Mouse (Mus musculus) cerebellum, adult 9-10 months (tissue): ENCODE measurements around the gene Ncapd2.

ENCODE experiments used
- DNase-seq: peaks from one replicate; pipeline ENCODE4 v3.0.0; 2022

Gene Ncapd2

DNA sequence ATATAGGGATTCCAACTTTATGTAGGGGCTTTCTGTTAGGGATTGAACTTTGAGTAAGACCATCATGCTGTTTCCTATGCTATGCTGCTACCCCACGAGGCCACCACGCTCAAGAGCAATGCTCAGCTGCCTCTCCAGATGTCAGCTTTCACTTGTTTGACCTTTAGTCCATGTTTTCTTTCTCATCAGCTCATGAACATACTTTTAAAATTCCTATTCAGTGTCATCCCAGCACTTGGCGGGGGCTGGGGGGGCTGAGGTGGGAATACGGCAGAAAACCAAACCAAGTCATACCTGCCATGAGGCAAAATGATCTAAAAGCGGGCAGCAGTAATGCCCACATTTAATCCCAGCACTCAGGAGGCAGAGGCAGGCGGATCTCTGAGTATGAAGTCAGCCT is 21.6 kb upstream of the Ncapd2 start:
- peak; percentile 5 for DNase-seq

DNA sequence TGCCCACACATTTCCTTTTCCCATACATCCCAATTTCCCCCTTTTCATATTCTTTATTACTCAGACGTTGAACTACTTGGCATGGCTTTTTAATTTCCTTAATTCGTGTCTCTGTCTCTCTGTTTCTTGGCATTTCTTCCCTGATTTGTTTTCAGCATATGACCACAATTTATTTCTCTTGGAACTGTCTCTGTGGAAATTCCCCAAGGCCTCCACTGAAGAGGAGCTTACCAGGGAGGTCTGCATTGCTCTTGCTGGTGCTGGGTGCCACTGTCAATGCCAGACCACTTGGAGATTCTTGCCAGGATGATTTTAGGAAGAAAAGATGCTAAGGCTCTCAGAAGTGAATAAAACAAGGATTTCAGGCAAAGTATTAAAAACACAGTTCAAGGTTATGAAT is 21.1 kb upstream of the Ncapd2 start:
- no peak for DNase-seq

DNA sequence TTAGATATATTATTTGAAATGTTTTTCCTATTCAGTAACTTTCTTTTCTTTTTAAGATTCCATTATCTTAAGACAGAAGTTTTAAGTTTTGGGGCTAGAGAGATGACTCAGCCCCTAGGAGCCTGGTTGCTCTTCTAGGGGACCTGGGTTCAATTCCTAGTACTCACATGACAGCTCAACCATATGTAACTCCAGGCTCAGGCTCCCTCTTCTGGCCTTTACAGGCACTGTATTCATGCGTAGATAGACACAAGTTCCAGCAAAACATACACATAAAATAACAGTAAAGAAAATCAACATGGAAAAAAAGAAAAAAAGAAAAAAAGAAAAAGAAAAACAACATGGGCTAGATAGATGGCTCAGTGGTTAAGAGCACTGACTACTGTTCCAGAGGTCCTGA is 18.9 kb upstream of the Ncapd2 start:
- DNase-seq, result no peak

DNA sequence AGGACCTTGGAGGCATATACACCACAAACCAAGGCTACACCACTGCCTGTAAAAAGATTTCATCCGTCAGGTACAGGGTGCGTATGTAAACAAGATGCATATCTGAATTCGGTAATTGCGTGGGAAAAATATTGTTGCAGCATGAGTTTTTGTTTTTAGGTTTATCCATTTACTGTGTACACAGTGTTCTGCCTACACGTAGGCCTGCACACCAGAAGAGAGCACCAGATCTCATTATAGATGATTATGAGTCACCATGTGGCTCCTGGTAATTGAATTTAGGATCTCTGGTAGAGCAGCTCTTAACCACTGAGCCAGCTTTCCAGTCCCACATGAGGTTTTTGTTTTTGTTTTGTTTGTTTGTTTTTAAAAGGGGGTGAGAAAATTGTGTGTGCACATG is 5.7 kb upstream of the Ncapd2 start:
- no peak for DNase-seq

DNA sequence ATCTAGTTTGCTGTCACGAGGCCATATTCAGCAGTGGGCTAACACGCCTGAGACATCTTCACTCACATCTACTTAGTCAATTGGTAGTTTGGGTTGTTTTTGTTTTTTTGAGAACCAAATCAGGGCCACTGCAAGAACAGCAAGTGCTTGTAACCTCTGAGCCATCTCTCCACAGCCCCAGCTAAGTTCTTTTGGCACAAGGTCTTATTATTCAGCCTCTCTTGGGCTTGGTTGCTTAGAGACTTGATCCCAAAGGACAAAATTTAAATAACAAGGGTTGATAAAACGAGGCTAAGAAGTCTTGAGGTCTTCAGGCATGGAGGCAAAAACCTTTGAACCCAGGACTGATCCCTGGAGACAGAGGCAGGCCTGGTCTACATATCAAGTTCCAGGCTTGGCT is 4.8 kb upstream of the Ncapd2 start:
- DNase-seq, result no peak

DNA sequence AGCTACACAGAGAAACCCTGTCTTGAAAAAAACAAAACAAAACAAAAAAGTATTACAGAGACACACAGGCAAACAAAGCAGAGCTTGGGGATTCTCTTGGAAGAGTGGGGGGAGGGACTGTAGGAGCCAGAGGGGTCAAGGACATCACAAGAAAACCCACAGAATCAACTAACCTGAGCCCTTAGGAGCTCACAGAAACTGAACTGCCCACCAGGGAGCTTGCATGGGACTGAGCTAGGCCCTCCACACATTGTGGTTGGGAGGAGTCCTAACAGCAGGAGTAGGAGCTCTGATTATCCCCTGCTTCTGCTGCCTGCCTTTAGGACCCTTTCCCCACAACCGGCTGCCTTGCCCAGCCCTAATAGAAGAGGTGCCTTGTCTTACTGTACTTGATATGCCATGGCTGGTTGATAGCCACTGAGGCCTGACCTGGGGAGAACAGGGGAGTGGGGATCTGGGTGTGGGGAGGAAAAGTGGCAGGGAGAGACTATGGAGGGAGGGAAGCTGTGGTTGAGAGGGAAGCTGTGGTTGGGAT is 4.1 kb upstream of the Ncapd2 start:
- DNase-seq, result no peak

DNA sequence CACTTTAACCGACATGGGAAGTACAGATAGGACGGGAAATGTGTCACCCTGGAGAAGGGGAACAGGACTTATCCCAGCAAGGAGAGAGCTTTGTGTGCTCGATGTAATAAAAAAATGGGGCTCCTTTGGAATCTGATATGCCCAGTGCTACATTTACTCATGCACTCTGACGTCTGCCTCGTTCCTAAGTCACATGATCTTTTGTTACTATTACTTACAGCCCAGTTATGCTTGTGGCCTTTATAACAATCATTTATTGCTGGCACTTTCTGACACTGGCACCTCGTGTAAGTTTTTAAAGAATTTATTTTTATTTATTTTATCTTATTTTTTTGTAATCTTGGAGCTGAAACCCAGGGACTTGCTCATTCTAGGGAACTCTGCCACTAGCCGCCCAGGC is 1.9 kb upstream of the Ncapd2 start:
- DNase-seq, result no peak

DNA sequence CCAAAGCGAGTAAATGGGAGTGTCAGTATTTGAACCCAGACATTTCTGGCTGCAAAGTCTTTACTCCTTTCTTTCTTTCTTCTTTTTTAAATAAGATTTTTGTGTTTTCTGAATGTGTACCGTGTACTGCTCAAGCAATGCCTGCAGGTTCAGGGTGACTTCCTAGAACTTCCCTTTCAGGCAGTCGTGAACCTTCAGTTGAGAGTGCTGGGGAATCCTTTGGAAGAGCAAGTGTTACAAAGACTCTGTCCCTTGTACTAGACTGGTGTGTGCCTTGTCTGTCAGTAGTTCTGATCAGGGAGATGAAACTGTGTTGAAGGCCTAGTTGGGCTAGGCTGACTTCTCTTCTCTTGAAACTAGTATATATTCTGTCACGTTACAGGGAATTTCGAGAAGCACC is 1.3 kb upstream of the Ncapd2 start:
- no peak for DNase-seq

DNA sequence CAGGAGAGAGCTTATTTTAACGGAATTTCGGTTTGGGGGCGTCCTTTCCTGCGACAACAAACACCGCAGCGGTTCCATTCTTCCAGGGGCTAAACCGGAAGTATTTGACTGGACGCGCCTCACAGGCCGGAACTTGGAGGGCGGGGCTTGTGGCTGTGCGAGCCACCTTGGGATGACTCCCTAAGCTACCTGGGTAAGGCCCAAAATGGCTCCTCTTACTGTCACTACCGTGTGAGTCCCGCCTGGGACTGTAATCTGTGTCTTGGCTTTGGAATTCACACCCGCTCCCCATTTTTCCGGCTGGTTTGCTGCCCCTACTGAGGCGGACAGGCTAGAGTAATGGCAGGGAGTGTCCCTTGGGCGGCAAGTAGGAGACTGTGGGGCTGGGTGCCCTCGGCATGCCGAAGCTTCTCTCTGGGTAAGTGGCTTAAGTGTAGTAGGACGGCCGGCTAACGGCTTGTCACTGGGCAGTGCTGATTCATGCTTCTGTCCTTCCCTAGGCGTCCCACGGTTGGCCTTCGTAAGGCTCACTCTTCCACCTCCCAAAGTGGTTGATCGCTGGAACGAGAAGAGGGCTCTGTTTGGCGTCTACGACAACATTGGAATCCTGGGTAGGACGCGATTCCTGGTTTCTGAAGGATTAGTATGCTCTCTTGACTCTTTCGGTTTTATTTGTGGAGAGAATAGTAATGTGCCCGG is 664 bp upstream of the Ncapd2 start:
- DNase-seq, result peak; percentile 95

DNA sequence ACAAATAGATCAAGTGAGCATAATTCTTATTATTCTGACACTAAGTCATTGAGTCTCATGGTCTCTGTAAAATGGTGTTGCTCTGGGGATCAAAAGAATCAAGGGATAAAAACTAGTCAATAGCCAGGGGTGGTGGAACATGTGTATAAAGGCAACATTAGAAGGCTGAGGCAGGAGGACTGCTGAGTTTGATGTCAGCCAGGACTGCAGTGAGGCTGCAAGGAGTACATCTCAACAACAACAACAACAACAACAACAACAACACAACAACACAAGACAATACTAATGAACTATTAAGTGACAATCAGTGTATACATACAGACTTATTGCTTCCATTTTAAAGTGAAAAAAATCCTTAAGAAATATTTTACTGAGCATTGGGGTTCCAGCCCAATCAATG is 685 bp downstream of the Ncapd2 start:
- DNase-seq, result peak; percentile 34

DNA sequence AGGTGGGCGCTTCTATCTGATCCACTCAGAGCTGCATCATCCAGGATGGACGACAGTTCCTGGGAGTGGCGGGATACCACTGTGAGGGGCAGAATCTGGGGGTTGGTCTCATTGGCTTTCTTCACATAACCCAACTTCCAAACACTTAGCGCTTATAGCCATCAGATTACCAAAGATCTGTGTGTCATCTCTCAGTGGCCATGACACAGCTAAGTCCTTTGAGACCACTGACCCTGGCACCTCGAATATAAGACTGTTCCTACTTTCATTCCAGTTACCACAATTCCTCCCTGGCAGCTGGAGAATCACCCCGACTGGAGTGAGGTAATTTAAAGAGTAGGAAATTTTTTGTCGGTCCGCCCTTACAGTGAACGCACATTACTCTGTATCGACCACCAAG is 5.3 kb downstream of the Ncapd2 start:
- DNase-seq, result no peak

DNA sequence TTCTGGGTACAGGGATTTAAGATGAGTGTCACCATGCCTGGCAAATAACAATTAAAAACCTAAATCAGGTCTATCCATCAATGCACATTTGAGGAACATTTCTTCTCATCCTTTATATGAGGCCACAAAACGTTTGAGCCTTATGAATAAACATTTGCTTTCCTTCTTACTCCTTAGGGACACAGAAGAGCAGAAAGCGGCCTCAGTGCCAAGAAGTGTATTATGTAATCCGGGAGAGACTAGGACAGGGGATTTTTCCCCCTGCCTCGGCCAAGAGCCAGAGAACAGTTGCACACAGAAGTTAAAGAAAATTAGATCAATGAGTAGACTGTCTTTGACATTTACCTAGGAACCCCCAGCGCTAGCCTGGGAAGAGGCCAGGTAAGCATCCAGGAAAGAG is 9.4 kb downstream of the Ncapd2 start:
- DNase-seq, result no peak

DNA sequence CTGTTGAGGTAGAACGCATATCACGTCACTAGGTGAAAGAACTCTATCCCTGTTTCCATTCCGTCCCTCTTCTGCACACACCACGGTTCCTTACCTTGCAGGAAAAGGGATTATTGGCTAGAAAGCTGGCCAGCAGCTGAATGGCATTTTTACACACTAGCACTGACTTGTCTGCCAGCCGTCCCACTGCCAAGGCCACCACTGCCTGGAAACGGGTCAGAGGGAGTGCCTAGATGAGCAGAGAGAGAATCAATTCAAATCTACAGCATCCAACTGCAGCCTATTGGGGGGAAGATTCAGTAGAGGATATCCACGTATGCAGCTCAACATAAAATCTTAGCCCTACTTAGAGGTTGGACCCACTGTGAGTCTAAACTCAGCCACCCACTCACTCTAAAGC is 11.9 kb downstream of the Ncapd2 start:
- no peak for DNase-seq

DNA sequence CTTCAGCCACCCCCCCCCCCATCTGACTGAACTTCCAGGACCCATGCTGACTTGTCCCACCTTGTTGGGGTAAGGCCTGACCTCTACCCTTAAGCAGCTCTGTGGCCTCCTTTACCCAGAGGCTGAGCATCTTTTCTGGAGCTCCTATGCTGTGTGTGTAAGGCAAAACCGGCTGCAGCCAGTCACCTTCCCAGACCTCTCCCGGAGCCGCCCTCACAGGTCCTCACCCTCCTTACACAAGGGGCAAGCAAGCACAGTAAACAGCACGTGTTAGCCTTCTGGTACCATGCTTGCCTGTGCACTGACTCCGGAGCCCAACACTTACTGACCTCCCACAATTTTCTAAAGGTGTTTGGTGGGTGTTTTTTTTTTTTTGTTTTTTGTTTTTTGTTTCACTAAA is 16.0 kb downstream of the Ncapd2 start:
- DNase-seq, result no peak

DNA sequence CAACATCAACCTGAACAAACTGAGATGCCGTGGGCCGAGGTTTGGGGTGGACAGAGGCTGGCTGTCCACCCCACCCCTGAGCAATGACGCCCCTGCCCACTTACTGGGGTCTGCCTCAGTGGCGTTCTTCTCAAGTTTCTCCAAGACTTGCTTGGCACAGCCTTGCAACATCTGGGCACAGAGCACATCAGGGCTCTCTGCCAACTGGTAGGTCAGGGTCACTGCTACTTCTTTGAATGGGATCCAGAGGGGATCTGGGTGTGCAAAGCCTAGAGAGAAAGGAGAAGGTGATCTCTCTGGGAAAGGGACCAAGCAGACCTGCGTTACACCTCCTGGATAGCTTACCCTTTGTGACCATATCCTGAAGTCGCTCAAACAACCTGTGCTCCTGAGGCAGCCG is 18.2 kb downstream of the Ncapd2 start:
- no peak for DNase-seq

DNA sequence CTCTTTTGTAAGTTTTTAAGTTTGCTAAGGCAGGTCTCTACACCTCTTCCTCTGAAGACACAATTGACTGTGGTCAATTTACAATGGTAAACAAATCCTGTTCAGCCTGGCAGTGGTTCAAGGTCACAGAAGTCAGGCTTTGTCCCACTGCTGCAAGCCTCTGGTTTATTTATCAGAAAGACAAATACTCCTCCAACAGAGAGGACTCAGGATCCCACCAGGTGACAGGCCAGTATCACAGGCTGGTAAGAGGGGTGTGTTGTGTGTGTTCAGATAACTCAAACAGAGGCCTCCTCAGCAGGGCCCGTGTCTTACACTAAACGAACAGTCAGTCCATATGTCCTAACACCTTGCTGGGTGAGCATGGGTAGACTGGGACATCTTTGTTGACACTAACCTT is 19.0 kb downstream of the Ncapd2 start:
- DNase-seq, result no peak

DNA sequence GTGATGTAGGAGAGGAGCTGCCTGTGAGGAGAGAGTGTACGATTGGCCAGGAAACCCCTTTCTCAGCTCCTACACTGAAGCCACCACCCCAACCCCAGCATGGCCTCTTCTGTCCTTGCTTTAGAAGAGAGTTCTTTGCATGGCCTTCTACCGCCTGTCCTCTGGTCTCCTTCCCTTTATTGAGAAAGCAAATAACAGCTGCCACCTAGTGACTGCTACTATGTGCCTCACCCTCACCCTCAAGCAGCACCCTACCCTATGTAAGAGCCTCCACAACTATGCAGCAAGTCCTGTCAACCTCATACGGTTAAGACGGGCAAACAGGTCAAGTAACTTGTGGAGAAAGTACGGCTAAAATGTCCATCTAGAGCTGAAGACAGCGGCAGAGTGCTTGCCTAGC is 21.3 kb downstream of the Ncapd2 start:
- DNase-seq, result no peak

DNA sequence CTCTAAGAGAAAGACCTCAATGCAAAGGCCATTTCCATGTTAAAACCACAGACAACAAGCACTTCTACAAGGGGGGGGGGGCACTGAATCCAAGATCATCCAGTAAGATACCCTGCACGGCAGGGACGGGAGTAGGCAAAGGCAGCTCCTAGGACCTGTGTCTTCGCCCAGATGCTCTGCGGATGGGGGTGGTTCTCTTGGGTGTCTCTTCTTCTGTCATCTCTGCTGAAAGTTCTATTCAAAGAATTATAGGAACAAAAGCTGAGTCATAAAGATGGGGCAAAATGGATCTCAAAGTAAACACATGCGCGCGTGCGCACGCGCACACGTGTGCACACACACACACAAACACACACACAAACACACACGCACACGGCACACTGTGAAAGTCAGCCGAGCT is 23.4 kb downstream of the Ncapd2 start:
- no peak for DNase-seq

DNA sequence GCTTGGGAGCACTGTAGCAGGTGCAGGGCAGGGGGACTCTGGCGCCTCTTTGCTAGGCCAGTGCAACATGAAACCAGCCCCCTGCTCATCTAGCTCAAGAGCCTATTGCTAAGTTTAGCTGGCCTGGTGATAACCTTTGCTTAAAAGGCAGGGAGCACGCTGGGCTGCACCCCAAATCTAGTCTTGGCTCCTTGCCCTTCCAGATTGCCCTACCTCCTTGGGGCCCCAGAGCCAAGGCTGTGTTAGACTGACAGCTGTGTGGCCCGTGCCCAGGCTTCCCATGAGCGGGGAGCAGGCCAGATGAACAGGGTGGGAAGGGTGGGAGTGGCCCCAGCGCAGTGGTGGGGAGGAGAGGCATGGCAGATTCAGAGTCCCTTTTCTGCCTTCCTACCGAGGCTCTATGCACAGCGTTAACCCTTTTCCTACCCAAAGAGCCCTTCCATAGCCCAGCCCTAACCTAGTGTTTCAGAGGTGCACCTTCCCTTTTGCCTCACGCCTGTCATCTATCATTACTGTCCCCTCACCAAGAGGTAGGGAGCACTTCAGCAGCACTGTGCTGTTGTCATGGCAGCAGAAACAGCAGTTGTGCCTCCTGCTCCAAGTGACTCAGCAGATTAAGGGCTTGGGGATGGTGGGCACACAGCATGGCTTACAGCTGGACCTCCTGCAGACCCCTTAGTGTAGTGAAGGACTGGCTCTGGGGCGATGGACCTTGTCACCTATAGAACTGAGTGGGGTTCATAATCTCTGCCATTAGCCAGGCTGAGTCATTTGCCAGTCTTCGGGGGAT is 24.4 kb downstream of the Ncapd2 start:
- DNase-seq, result peak; percentile 74

DNA sequence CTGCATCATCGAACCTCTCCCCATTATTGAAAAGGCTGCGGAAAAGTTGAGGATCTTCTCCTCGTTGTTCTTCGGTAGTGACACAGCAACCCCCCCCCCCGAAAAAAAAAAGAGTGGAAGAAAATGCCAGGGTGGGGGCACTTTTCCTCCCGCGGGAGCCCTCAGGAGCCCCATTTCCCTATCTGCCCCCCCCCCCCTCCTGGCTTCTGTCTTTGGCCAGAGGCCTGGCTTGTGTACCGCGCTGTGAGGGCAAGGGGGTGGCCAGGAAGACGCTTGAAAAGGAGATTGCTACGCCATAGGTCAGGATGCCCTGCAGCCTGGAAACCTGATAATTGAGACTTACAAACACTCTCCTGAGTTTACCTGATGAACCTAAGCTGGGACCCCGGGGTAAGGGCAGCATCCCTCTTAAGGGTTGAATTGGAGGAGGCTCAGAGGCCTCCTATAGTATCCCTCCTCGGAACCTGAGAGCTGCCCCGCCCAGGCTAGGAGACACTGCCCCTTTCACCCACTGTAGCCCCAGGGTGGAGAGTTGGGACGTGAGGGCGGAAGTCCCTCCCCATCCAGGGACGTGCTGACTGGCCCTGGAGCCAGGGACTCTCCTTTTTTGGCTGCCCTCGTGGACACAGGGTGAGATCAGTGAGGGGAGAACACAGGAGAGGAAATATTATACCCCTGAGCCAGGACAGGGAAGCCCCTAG is 25.3 kb downstream of the Ncapd2 start, which contains the start of gene Gapdh:
TSS of gene Gapdh (minus strand) at position 417 of the 701 bp plus-strand sequence.
- peak; percentile 89 for DNase-seq

DNA sequence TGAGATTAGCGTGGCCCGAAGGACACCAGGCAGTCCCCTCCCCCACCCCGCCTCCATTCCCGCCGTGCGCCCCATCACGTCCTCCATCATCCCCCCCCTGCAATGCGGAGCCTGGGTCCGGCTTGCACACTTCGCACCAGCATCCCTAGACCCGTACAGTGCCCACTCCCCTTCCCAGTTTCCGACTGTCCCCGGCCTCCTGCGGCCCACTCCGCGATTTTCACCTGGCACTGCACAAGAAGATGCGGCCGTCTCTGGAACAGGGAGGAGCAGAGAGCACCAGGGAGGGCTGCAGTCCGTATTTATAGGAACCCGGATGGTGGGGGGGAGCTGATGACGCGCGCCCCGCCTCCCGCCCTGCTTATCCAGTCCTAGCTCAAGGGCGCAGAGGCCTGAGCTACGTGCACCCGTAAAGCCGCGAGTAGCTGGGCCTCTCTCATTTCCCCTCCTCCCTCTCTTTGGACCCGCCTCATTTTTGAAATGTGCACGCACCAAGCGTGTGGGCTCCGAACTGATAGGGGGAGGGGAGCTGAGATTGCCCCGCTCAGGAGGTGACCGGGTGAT is 26.1 kb downstream of the Ncapd2 start:
- peak; percentile 99 for DNase-seq

DNA sequence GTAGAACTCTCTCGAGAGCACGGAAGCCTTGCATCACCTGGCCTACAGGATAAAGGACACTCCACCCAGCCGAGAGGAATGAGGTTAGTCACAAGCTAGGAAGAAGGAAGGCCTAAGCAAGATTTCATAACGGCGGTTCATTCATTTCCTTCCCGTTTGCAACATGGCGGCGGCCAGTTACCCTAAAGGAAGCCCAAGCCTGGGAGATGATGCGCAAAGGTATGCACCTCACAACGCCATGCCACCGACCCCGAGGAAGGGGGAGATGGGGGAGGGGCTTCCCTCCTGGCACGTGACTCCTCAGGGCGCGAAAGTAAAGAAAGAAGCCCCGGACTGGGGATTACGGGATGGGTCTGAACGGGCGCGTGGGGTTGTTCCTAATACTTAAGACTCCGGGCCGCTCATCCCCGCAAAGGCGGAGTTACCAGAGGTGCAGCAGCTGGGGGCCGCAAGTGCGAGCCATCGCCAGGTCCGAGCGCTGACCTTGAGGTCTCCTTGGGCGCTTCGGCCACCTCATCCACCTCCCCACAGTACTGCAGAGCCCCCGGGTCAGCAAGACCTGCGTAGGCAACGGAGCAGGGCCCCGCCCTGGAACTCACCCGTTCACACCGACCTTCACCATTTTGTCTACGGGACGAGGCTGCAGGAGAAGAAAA is 26.7 kb downstream of the Ncapd2 start:
- DNase-seq, result peak; percentile 82
